Mouse (Mus musculus): ENCODE measurements around the gene Dok1. TPM values are rescaled to one million over a fixed set of nuclear protein-coding genes. Genes with fewer than 3 reads are reported as not detected.

Dok1 gene
- polyA plus RNA-seq (2016; fragmentation: Nextera tagmentation; extraction: Ambion mirVana), result 22.2 and 22.6 TPM in 2 replicates

DNA sequence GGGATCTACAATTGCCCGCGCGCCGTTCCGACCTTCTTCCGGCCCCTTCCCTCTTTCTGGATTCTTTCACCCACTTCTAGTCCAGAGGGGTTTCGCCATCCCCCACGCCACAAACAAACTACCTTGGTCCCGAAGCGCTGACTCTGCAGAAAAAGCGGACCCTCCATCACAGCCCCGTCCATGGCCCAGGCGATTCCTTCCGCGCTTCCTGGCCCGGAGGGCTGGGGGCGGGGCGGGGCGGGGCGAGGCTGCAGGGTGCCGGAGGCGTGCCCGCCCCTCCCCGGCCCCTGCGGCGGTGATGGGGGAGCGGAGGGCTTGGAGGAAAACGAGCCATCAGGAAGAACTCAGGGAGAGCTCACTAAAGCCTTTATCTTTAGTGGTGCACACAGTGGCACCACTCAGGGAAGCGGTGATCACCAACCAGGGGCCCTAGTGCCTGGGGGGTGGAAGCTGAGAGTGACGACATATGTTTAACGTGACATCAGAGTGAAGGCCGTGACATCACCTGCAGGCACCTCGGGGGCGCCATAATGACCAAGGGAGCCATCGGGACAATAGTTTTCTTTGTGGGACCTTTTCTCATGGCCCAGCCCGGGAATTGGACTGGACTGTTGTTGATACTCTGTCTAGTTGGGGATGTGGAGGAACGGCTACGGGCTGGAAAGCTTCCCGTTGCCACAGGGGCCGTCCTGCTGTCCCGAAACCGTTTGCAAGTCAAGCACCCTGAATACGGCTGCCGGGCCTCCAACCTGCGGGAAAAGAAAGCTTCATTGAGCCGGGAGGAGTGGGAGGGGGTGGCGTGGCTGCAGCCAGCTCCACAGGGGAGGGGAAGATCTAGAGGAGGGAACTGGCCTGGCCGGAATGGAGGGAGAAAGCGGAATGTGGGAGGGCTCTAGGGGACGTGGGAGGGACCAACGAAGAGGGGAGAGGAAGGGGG is at the start of gene Dok1, which contains the start of gene Loxl3:
Dok1 (minus strand) TSS at position 223 of the 937 bp plus-strand sequence.
Loxl3 (plus strand) TSS at position 925 of the 937 bp plus-strand sequence.
- Histone ChIP-seq H3K9me3 (replicated peaks) (no peaks in the 10 kb centered on the region), H3K9ac (peak within 1 kb of the TSS; percentile 91), H3K4me3 (peak within 1 kb of the TSS; percentile 80), H3K4me2 (peak within 1 kb of the TSS; percentile 87), H3K27ac (peak within 1 kb of the TSS; percentile 84), H3K4me1 (peaks cover 63% of the 10 kb centered on the region), H3K36me3 (peaks cover 28% of the 10 kb centered on the region), H3K27me3 (replicated peaks) (peaks cover 46% of the 10 kb centered on the region; the same call in 1 of the 2 replicates)
- ATAC-seq, result peak; percentile 87
- WGBS (ENCODE audit: insufficient replicate concordance), result 2% methylated on average over 51 of the region's 51 CpGs

GRCm38 (mm10) chr6:83080210-83080609 is 46.9 kb upstream of the Dok1 start:
- Histone ChIP-seq H3K27me3 (replicated peaks) (peaks cover 58% of the 10 kb centered on the region), H3K36me3 (peaks cover 32% of the 10 kb centered on the region), H3K27ac (no peak overlapping the region), H3K9me3 (replicated peaks) (no peaks in the 10 kb centered on the region), H3K4me1 (peaks cover 27% of the 10 kb centered on the region), H3K4me2 (no peak overlapping the region), H3K9ac (no peak overlapping the region), H3K4me3 (no peak overlapping the region)
- ATAC-seq, result no peak
- WGBS (ENCODE audit: insufficient replicate concordance), result 83% methylated on average over 5 of the region's 5 CpGs

- H3K4me1 ChIP-seq, result peaks cover 27% of the 10 kb centered on the region
- H3K27me3 ChIP-seq (replicated peaks), result peaks cover 58% of the 10 kb centered on the region
- peak overlapping the region; percentile 78 for H3K9ac ChIP-seq
- peak overlapping the region; percentile 78 for H3K4me3 ChIP-seq
- under 1% methylated on average over 46 of the region's 46 CpGs for WGBS (ENCODE audit: insufficient replicate concordance)
- H3K36me3 ChIP-seq, result peaks cover 32% of the 10 kb centered on the region
- ATAC-seq, result peak; percentile 90
- H3K27ac ChIP-seq, result peak overlapping the region; percentile 85
- no peaks in the 10 kb centered on the region for H3K9me3 ChIP-seq (replicated peaks)
- peak overlapping the region; percentile 83 for H3K4me2 ChIP-seq
Observed at GRCm38 (mm10) chr6:83078324-83078858, 45.1 kb upstream of the Dok1 start.

DNA sequence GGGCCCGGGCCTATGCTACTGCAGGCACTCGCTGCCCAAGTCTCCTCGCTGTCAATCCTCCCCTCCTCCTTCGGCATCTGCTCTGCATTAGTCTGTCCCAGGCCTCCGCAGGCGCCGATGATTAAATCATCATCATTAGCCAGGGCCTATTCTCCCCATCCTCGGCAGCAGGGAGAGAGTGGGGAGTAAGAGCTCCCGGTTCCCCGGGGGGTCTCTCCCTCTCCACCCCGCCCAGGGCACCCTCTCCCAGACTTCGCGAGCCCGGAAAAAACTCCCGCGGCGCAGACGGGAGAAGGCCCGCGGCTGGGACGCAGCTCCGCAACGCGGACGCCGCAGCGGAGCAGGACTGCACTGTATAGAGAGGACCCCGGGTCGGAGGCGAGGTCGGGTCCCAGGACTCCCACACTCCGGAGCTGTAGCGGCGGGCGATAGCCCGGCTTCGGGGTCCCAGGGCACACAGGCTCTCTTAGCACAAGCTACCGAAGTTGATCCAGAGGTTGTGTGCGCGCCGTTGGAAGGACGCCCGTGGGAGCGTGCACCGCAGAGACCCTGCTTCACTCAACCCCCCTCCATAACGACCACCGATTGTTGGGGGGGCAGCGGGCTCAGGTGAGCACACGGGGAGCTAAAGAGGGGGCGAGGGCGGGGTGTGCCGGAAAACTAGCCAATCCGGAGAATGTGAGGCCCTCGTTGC is 44.5 kb upstream of the Dok1 start, which contains the start of gene Pcgf1:
Pcgf1 (plus strand) TSS at position 240 of the 694 bp plus-strand sequence.
- Histone ChIP-seq H3K4me2 (peak within 1 kb of the TSS; percentile 83), H3K27me3 (replicated peaks) (peaks cover 58% of the 10 kb centered on the region)
- peak; percentile 56 for ATAC-seq

GRCm38 (mm10) chr6:83074979-83075378 is 41.7 kb upstream of the Dok1 start:
- ATAC-seq, result no peak
- 23% methylated on average over 2 of the region's 2 CpGs for WGBS (ENCODE audit: insufficient replicate concordance)
- Histone ChIP-seq H3K36me3 (peaks cover 6% of the 10 kb centered on the region), H3K27ac (no peak overlapping the region), H3K27me3 (replicated peaks) (peaks cover 76% of the 10 kb centered on the region), H3K9me3 (replicated peaks) (no peaks in the 10 kb centered on the region), H3K4me3 (no peak overlapping the region), H3K4me1 (peaks cover 35% of the 10 kb centered on the region), H3K4me2 (no peak overlapping the region), H3K9ac (no peak overlapping the region)

More for the DNA sequence above, 44.5 kb upstream of the Dok1 start, which contains the start of gene Pcgf1:
- H3K4me1 ChIP-seq, result peaks cover 27% of the 10 kb centered on the region
- peaks cover 32% of the 10 kb centered on the region for H3K36me3 ChIP-seq
- no peaks in the 10 kb centered on the region for H3K9me3 ChIP-seq (replicated peaks)
- peak within 1 kb of the TSS; percentile 85 for H3K27ac ChIP-seq
- under 1% methylated on average over 54 of the region's 54 CpGs for WGBS (ENCODE audit: insufficient replicate concordance)
- H3K9ac ChIP-seq, result peak within 1 kb of the TSS; percentile 78
- H3K4me3 ChIP-seq, result peak within 1 kb of the TSS; percentile 78

DNA sequence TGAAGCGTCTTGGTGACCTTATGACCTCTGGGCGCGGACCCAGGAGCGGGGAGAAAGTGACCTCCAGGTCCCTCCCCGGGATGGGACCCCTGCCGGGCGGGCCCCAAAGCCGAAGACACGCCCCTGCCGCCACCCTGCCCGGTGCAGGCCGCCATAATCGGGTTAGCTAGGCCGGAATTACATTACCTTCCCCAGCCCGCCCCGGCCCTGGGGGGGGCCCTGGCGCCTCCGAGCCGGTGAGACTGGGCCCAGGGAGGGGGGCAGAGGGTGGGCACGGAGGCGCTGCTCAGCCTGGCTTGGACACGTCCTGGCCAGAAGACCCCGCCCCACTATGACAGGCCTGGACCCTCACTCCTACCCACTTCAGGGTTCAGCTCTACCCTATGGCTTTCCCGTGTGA is 37.9 kb upstream of the Dok1 start:
- no peak for ATAC-seq
- 0 out of 2 replicates have a peak overlapping the region, but pooled peaks have one; percentile 11 for H3K4me3 ChIP-seq

GRCm38 (mm10) chr6:83070311-83071219 is 37.3 kb upstream of the Dok1 start:
- ATAC-seq, result no peak
- H3K4me2 ChIP-seq, result peak overlapping the region; percentile 36
- H3K9me3 ChIP-seq (replicated peaks), result no peaks in the 10 kb centered on the region
- no peak overlapping the region for H3K9ac ChIP-seq
- H3K36me3 ChIP-seq, result no peaks in the 10 kb centered on the region
- peaks cover 100% of the 10 kb centered on the region for H3K27me3 ChIP-seq (replicated peaks)
- no peak overlapping the region for H3K27ac ChIP-seq
- H3K4me3 ChIP-seq, result peak overlapping the region; percentile 32
- 1% methylated on average over 56 of the region's 58 CpGs for WGBS (ENCODE audit: insufficient replicate concordance)
- peaks cover 33% of the 10 kb centered on the region for H3K4me1 ChIP-seq

More for the DNA sequence above, 37.9 kb upstream of the Dok1 start:
- Histone ChIP-seq H3K4me2 (peak overlapping the region; percentile 36), H3K9me3 (replicated peaks) (no peaks in the 10 kb centered on the region), H3K27me3 (replicated peaks) (peaks cover 100% of the 10 kb centered on the region), H3K4me1 (peaks cover 33% of the 10 kb centered on the region), H3K27ac (no peak overlapping the region), H3K36me3 (no peaks in the 10 kb centered on the region), H3K9ac (no peak overlapping the region)
- 2% methylated on average over 21 of the region's 24 CpGs for WGBS (ENCODE audit: insufficient replicate concordance)

DNA sequence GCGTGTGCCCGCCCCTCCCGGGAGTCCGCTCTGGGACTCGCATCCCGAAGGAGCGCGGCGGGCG is 36.8 kb upstream of the Dok1 start, which contains the start of gene Tlx2:
Tlx2 (minus strand) TSS at position 47 of the 64 bp plus-strand sequence.
- no peaks in the 10 kb centered on the region for H3K9me3 ChIP-seq (replicated peaks)
- WGBS (ENCODE audit: insufficient replicate concordance), result 1% methylated on average over 10 of the region's 10 CpGs
- no peak within 1 kb of the TSS for H3K27ac ChIP-seq
- peaks cover 33% of the 10 kb centered on the region for H3K4me1 ChIP-seq
- H3K27me3 ChIP-seq (replicated peaks), result peaks cover 100% of the 10 kb centered on the region
- peak within 1 kb of the TSS; percentile 53 for H3K4me2 ChIP-seq
- peak within 1 kb of the TSS; percentile 32 for H3K4me3 ChIP-seq
- H3K9ac ChIP-seq, result no peak within 1 kb of the TSS
- ATAC-seq, result no peak
- no peaks in the 10 kb centered on the region for H3K36me3 ChIP-seq

GRCm38 (mm10) chr6:83069488-83070246 is 36.4 kb upstream of the Dok1 start:
- Histone ChIP-seq H3K36me3 (no peaks in the 10 kb centered on the region), H3K4me2 (peak overlapping the region; percentile 36), H3K4me1 (peaks cover 33% of the 10 kb centered on the region), H3K27ac (no peak overlapping the region), H3K27me3 (replicated peaks) (peaks cover 100% of the 10 kb centered on the region), H3K9ac (no peak overlapping the region), H3K9me3 (replicated peaks) (no peaks in the 10 kb centered on the region), H3K4me3 (peak overlapping the region; percentile 32)
- ATAC-seq, result no peak
- WGBS (ENCODE audit: insufficient replicate concordance), result 2% methylated on average over 69 of the region's 69 CpGs

DNA sequence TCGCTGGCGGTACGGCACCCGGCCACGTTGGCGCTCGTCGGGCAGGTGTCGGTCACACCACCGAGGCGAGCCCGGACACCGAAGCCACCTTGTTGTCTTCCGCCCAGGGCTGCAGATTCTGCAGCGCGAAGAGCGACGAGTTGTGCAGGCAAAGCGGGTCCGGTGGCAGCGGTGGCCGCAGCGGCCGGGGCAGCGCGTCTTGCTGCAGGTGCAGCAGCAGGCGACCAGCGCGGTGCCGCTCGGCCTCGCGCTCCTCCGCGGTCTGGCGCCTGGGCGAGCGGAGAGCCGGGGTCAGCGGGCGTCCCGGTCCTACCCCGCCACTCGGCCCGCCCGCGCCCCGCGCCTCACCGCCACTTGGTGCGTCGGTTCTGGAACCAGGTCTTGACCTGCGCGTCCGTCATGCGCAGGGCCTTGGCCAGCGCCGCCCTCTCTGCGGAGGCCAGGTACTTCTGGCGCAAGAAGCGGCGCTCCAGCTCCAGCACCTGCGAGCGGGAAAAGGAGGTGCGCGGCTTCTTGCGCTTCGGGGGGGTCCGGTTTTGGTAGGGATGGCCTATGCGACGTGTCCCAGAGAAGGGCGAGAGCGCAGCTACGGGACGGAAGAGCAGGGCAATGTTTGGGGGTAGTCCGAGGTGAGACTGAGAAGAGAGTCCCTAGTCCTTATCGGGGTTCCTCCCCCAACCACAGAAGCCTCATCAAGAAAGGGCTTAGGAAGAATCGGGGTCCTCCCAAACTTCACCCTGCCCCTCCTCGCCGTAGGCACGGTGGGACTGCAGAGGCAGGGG is 35.6 kb upstream of the Dok1 start:
- peak overlapping the region; percentile 53 for H3K4me2 ChIP-seq
- 2% methylated on average over 81 of the region's 81 CpGs for WGBS (ENCODE audit: insufficient replicate concordance)
- no peak for ATAC-seq
- no peaks in the 10 kb centered on the region for H3K9me3 ChIP-seq (replicated peaks)
- H3K4me3 ChIP-seq, result peak overlapping the region; percentile 32
- H3K27me3 ChIP-seq (replicated peaks), result peaks cover 100% of the 10 kb centered on the region
- no peaks in the 10 kb centered on the region for H3K36me3 ChIP-seq
- H3K9ac ChIP-seq, result no peak overlapping the region; the same call in 1 of the 2 replicates
- H3K27ac ChIP-seq, result no peak overlapping the region
- H3K4me1 ChIP-seq, result peaks cover 33% of the 10 kb centered on the region
